Mouse (Mus musculus): ENCODE measurements around the gene Fam160b1. TPM values are rescaled to one million over a fixed set of nuclear protein-coding genes. Genes with fewer than 3 reads are reported as not detected.

Fam160b1 gene
- total RNA-seq, 1 experiment: 8.5 TPM

- no peaks in the 10 kb centered on the region for H3K36me3 ChIP-seq (ENCODE audit: control insufficient read depth, insufficient read depth, low read length, poor library complexity, severe bottlenecking)
- peak overlapping the region; percentile 61; the same call in 1 of the 2 replicates for H3K27ac ChIP-seq (ENCODE audit: insufficient read depth, low read depth, low read length, poor library complexity, severe bottlenecking)
- in situ Hi-C loops (cut with MboI; ENCODE audit: low sequenced_read_pairs in 2 of 2, unreplicated experiment in 2 of 2): no loop called here
- no peak for TF ChIP-seq CHD2 (IDR thresholded peaks at IDR 0.05; ENCODE audit: low read depth, low read length)
- TF ChIP-seq ZNF384 (IDR thresholded peaks at IDR 0.05; ENCODE audit: low read depth, low read length): no peak
- TF ChIP-seq HCFC1 (IDR thresholded peaks at IDR 0.05; ENCODE audit: borderline replicate concordance, insufficient read depth, low read length): no peak
- no peak for TF ChIP-seq MAFK (IDR thresholded peaks at IDR 0.05; ENCODE audit: insufficient read depth, low read depth, low read length)
- no peak for TF ChIP-seq ZC3H11A (IDR thresholded peaks at IDR 0.05; ENCODE audit: borderline replicate concordance, low read depth, low read length)
- H3K4me1 ChIP-seq (ENCODE audit: control insufficient read depth in 2 of 2, insufficient read depth in 2 of 2, low read length in 2 of 2, poor library complexity in 1 of 2): peaks cover 13 to 21% of the 10 kb centered on the region in 2 experiments
- H3K9me3 ChIP-seq (ENCODE audit: control insufficient read depth, insufficient read depth, low read depth, low read length): no peaks in the 10 kb centered on the region
- peak overlapping the region; percentile 77; the same call in 1 of the 2 replicates for H3K9ac ChIP-seq (ENCODE audit: insufficient read depth, low read depth, low read length, poor library complexity, severe bottlenecking)
- peak overlapping the region; percentile 79 to 80 for H3K4me3 ChIP-seq (ENCODE audit: insufficient read depth in 1 of 2, low read depth in 1 of 2, low read length in 2 of 2, poor library complexity in 1 of 2, severe bottlenecking in 1 of 2)
- DNase-seq (ENCODE audit: low read depth, low spot score): no peak
Measured at GRCm38 (mm10) chr19:57359701-57360326, 666 bp upstream of the Fam160b1 start.

- peak overlapping the region; percentile 91 for H3K9ac ChIP-seq (ENCODE audit: insufficient read depth, low read depth, low read length, poor library complexity, severe bottlenecking)
- H3K27ac ChIP-seq (ENCODE audit: insufficient read depth, low read depth, low read length, poor library complexity, severe bottlenecking): peak overlapping the region; percentile 32; the same call in 1 of the 2 replicates
- no peaks in the 10 kb centered on the region for H3K9me3 ChIP-seq (ENCODE audit: control insufficient read depth, insufficient read depth, low read depth, low read length)
- no peaks in the 10 kb centered on the region for H3K36me3 ChIP-seq (ENCODE audit: control insufficient read depth, insufficient read depth, low read length, poor library complexity, severe bottlenecking)
- H3K4me1 ChIP-seq (ENCODE audit: control insufficient read depth in 2 of 2, insufficient read depth in 2 of 2, low read length in 2 of 2, poor library complexity in 1 of 2): peaks cover 15 to 22% of the 10 kb centered on the region in 2 experiments
- DNase-seq (ENCODE audit: low read depth, low spot score): no peak
- no peak for TF ChIP-seq MAFK (IDR thresholded peaks at IDR 0.05; ENCODE audit: insufficient read depth, low read depth, low read length)
- no peak for TF ChIP-seq HCFC1 (IDR thresholded peaks at IDR 0.05; ENCODE audit: borderline replicate concordance, insufficient read depth, low read length)
- no peak for TF ChIP-seq CHD2 (IDR thresholded peaks at IDR 0.05; ENCODE audit: low read depth, low read length)
- no peak for TF ChIP-seq ZC3H11A (IDR thresholded peaks at IDR 0.05; ENCODE audit: borderline replicate concordance, low read depth, low read length)
- no peak for TF ChIP-seq ZNF384 (IDR thresholded peaks at IDR 0.05; ENCODE audit: low read depth, low read length)
- peak overlapping the region; percentile 90 for H3K4me3 ChIP-seq (ENCODE audit: insufficient read depth in 1 of 2, low read depth in 1 of 2, low read length in 2 of 2, poor library complexity in 1 of 2, severe bottlenecking in 1 of 2)
- in situ Hi-C loops (cut with MboI; ENCODE audit: low sequenced_read_pairs in 2 of 2, unreplicated experiment in 2 of 2): no loop called here
Measured at GRCm38 (mm10) chr19:57361131-57361938, 855 bp downstream of the Fam160b1 start.

GRCm38 (mm10) chr19:57361939-57362307 is 1.4 kb downstream of the Fam160b1 start:
- in situ Hi-C loops (cut with MboI; ENCODE audit: low sequenced_read_pairs in 2 of 2, unreplicated experiment in 2 of 2): no loop called here
- Histone ChIP-seq H3K27ac (ENCODE audit: insufficient read depth, low read depth, low read length, poor library complexity, severe bottlenecking) (no peak overlapping the region; the same call in 1 of the 2 replicates), H3K9me3 (ENCODE audit: control insufficient read depth, insufficient read depth, low read depth, low read length) (no peaks in the 10 kb centered on the region), H3K4me3 (ENCODE audit: insufficient read depth in 1 of 2, low read depth in 1 of 2, low read length in 2 of 2, poor library complexity in 1 of 2, severe bottlenecking in 1 of 2) (peak overlapping the region; percentile 90), H3K4me1 (ENCODE audit: control insufficient read depth in 2 of 2, insufficient read depth in 2 of 2, low read length in 2 of 2, poor library complexity in 1 of 2) (peaks cover 19 to 22% of the 10 kb centered on the region in 2 experiments), H3K9ac (ENCODE audit: insufficient read depth, low read depth, low read length, poor library complexity, severe bottlenecking) (peak overlapping the region; percentile 91; the same call in 1 of the 2 replicates), H3K36me3 (ENCODE audit: control insufficient read depth, insufficient read depth, low read length, poor library complexity, severe bottlenecking) (no peaks in the 10 kb centered on the region)
- TF ChIP-seq CHD2 (IDR thresholded peaks at IDR 0.05; ENCODE audit: low read depth, low read length) (no peak), ZNF384 (IDR thresholded peaks at IDR 0.05; ENCODE audit: low read depth, low read length) (no peak), HCFC1 (IDR thresholded peaks at IDR 0.05; ENCODE audit: borderline replicate concordance, insufficient read depth, low read length) (no peak), ZC3H11A (IDR thresholded peaks at IDR 0.05; ENCODE audit: borderline replicate concordance, low read depth, low read length) (no peak), MAFK (IDR thresholded peaks at IDR 0.05; ENCODE audit: insufficient read depth, low read depth, low read length) (no peak)
- DNase-seq (ENCODE audit: low read depth, low spot score): no peak

GRCm38 (mm10) chr19:57362586-57362985 is 2.1 kb downstream of the Fam160b1 start:
- Histone ChIP-seq H3K27ac (ENCODE audit: insufficient read depth, low read depth, low read length, poor library complexity, severe bottlenecking) (0 out of 2 replicates have a peak overlapping the region, but pooled peaks have one; percentile 4), H3K4me3 (ENCODE audit: insufficient read depth in 1 of 2, low read depth in 1 of 2, low read length in 2 of 2, poor library complexity in 1 of 2, severe bottlenecking in 1 of 2) (peak overlapping the region; percentile 18 to 30; a peak in 2 of 4 replicates), H3K36me3 (ENCODE audit: control insufficient read depth, insufficient read depth, low read length, poor library complexity, severe bottlenecking) (no peaks in the 10 kb centered on the region; the same call in 1 of the 2 replicates), H3K9me3 (ENCODE audit: control insufficient read depth, insufficient read depth, low read depth, low read length) (no peaks in the 10 kb centered on the region), H3K4me1 (ENCODE audit: control insufficient read depth in 2 of 2, insufficient read depth in 2 of 2, low read length in 2 of 2, poor library complexity in 1 of 2) (peaks cover 21 to 24% of the 10 kb centered on the region in 2 experiments), H3K9ac (ENCODE audit: insufficient read depth, low read depth, low read length, poor library complexity, severe bottlenecking) (no peak overlapping the region; the same call in 1 of the 2 replicates)
- DNase-seq (ENCODE audit: low read depth, low spot score): no peak
- TF ChIP-seq MAFK (IDR thresholded peaks at IDR 0.05; ENCODE audit: insufficient read depth, low read depth, low read length) (no peak), CHD2 (IDR thresholded peaks at IDR 0.05; ENCODE audit: low read depth, low read length) (no peak), ZNF384 (IDR thresholded peaks at IDR 0.05; ENCODE audit: low read depth, low read length) (no peak), HCFC1 (IDR thresholded peaks at IDR 0.05; ENCODE audit: borderline replicate concordance, insufficient read depth, low read length) (no peak), ZC3H11A (IDR thresholded peaks at IDR 0.05; ENCODE audit: borderline replicate concordance, low read depth, low read length) (no peak)
- in situ Hi-C loops (cut with MboI; ENCODE audit: low sequenced_read_pairs in 2 of 2, unreplicated experiment in 2 of 2): no loop called here

Measured in ES-E14 (cell line).